Mouse (Mus musculus): ENCODE data around the gene Zbtb38.

The Zbtb38 gene

GRCm38 (mm10) chr9:96715171-96715570 is 37.5 kb downstream of the Zbtb38 start:
- DNase-seq (ENCODE audit: extremely low read depth, low read depth), result no peak

- no peak for DNase-seq (ENCODE audit: extremely low read depth, low read depth)
Measured at GRCm38 (mm10) chr9:96713472-96714390, 38.9 kb downstream of the Zbtb38 start.

GRCm38 (mm10) chr9:96712758-96713471 is 39.7 kb downstream of the Zbtb38 start:
- peak; percentile 57 for DNase-seq (ENCODE audit: extremely low read depth, low read depth)

- DNase-seq (ENCODE audit: extremely low read depth, low read depth), result no peak
Measured at GRCm38 (mm10) chr9:96712045-96712444, 40.6 kb downstream of the Zbtb38 start.

GRCm38 (mm10) chr9:96710241-96710946 is 42.2 kb downstream of the Zbtb38 start:
- DNase-seq (ENCODE audit: extremely low read depth, low read depth), result no peak

- DNase-seq (ENCODE audit: extremely low read depth, low read depth), result no peak
Measured at GRCm38 (mm10) chr9:96708905-96709304, 43.7 kb downstream of the Zbtb38 start.

GRCm38 (mm10) chr9:96707964-96708363 is 44.7 kb downstream of the Zbtb38 start:
- no peak for DNase-seq (ENCODE audit: extremely low read depth, low read depth)

- no peak for DNase-seq (ENCODE audit: extremely low read depth, low read depth)
Measured at GRCm38 (mm10) chr9:96705576-96706285, 46.9 kb downstream of the Zbtb38 start.

- DNase-seq (ENCODE audit: extremely low read depth, low read depth), result no peak
Measured at GRCm38 (mm10) chr9:96704935-96705334, 47.7 kb downstream of the Zbtb38 start.

GRCm38 (mm10) chr9:96701891-96702290 is 50.7 kb downstream of the Zbtb38 start:
- DNase-seq (ENCODE audit: extremely low read depth, low read depth), result no peak

GRCm38 (mm10) chr9:96699276-96700035 is 53.2 kb downstream of the Zbtb38 start:
- DNase-seq (ENCODE audit: extremely low read depth, low read depth), result no peak

GRCm38 (mm10) chr9:96696788-96697492 is 55.7 kb downstream of the Zbtb38 start:
- no peak for DNase-seq (ENCODE audit: extremely low read depth, low read depth)

- DNase-seq (ENCODE audit: extremely low read depth, low read depth), result no peak
Measured at GRCm38 (mm10) chr9:96696141-96696561, 56.5 kb downstream of the Zbtb38 start.

- no peak for DNase-seq (ENCODE audit: extremely low read depth, low read depth)
Measured at GRCm38 (mm10) chr9:96690461-96690863, 62.2 kb downstream of the Zbtb38 start.

- DNase-seq (ENCODE audit: extremely low read depth, low read depth), result no peak
Measured at GRCm38 (mm10) chr9:96689076-96689475, 63.6 kb downstream of the Zbtb38 start.

- no peak for DNase-seq (ENCODE audit: extremely low read depth, low read depth)
Measured at GRCm38 (mm10) chr9:96688194-96688875, 64.3 kb downstream of the Zbtb38 start.

GRCm38 (mm10) chr9:96687591-96688186 is 64.9 kb downstream of the Zbtb38 start:
- DNase-seq (ENCODE audit: extremely low read depth, low read depth), result no peak

- DNase-seq (ENCODE audit: extremely low read depth, low read depth), result no peak
Measured at GRCm38 (mm10) chr9:96685600-96686084, 67.0 kb downstream of the Zbtb38 start.
